Mouse (Mus musculus) c-Kit-positive CD71-positive TER-119-positive erythroid progenitor cells, embryonic 14.5 days (primary cell): ENCODE measurements at regions not wholly inside any gene's neighbourhood (a gene's known extent, or its start where the extent isn't known, plus 50 kb on each side); places are given as distances from the start of the nearest gene placed in this dataset.

Source experiments
- DNase-seq: peaks from one replicate; pipeline ENCODE4 v3.0.0-alpha.2; 2013; ENCODE audit warnings: low spot score

- DNase-seq: no peak
Observed at GRCm38 (mm10) chr11:27280791-27281190, 687.0 kb upstream of the Vrk2 start.

GRCm38 (mm10) chr11:27264253-27264652 is 670.5 kb upstream of the Vrk2 start:
- DNase-seq: peak; percentile 1

GRCm38 (mm10) chr11:27258521-27258920 is 664.7 kb upstream of the Vrk2 start:
- no peak for DNase-seq

- DNase-seq: no peak
Observed at GRCm38 (mm10) chr11:27235884-27236283, 642.1 kb upstream of the Vrk2 start.

GRCm38 (mm10) chr11:27226454-27226853 is 632.7 kb upstream of the Vrk2 start:
- DNase-seq: no peak

- no peak for DNase-seq
Observed at GRCm38 (mm10) chr11:27222436-27222835, 628.6 kb upstream of the Vrk2 start.

- no peak for DNase-seq
Observed at GRCm38 (mm10) chr11:27221956-27222355, 628.2 kb upstream of the Vrk2 start.

GRCm38 (mm10) chr11:27219715-27220699 is 626.2 kb upstream of the Vrk2 start:
- peak; percentile 3 for DNase-seq

GRCm38 (mm10) chr11:27215752-27216151 is 622.0 kb upstream of the Vrk2 start:
- DNase-seq: no peak

GRCm38 (mm10) chr11:27203330-27204214 is 609.8 kb upstream of the Vrk2 start:
- no peak for DNase-seq

- DNase-seq: no peak
Observed at GRCm38 (mm10) chr11:27184035-27184434, 590.2 kb upstream of the Vrk2 start.

GRCm38 (mm10) chr11:27183422-27183821 is 589.6 kb upstream of the Vrk2 start:
- DNase-seq: no peak

- no peak for DNase-seq
Observed at GRCm38 (mm10) chr11:27160411-27160810, 566.6 kb upstream of the Vrk2 start.
